Mouse (Mus musculus): ENCODE data around the gene Stra8.

Gene Stra8

DNA sequence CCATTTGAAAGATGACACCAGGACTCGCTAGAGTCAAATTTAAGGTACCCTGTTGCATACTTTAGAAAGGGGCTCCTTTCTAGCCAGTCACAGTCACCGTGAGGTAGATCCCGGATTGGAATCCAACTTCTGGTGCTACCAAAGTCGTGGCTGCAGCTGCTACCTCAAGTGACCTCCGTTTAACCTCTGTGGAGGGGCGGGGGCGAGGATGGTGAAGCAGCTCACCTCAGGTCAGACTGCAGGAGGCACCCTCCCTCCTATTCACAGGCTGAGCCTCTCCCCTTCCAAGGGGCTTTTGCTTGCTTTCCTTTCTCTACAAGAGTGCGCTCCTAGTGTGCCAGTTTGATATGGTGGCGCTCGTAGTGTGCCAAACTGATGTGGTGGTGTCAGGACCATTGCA is at the start of gene Stra8:
Stra8 (plus strand) TSS at position 208 of the 400 bp plus-strand sequence.
- CTCF ChIA-PET = no interaction called here

DNA sequence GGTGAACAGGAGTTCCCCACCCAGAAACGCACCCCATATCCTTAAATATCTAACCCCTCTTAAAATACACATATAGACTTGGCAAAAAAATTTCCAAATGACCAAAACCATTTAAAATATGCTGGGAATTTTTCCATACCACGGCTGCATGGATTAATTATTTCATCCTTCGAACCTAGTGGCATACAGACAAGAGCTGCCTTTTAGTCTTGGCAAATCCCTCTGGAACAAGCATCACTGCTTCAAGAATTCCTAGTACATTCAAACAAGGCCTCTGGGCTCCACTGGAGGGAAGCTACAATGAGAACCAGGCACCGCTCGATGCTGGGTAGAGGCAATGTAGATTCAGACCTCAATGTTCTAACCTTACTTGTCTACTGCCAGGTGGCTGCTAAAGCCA is 49.2 kb upstream of the Stra8 start:
- CTCF ChIA-PET = no interaction called here

DNA sequence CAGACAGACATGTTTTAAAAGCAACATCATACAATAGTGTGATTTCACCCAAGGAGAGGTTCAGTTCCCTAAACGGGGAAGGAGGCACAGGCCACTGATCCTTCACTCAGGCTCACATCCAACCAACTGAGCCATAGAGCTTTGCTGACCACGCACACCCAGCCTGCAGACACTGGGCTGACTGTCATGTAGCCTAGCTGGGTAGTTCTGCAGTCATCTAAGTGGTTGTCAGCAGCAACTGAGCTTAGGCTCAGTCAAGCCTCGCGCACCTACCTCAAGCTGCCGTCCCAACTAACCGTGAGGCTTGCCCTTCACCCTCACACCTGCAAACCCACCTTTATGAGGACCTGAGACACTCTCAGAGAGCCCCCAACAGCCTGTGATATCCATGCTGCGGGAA is 48.0 kb upstream of the Stra8 start:
- CTCF ChIA-PET = no interaction called here

DNA sequence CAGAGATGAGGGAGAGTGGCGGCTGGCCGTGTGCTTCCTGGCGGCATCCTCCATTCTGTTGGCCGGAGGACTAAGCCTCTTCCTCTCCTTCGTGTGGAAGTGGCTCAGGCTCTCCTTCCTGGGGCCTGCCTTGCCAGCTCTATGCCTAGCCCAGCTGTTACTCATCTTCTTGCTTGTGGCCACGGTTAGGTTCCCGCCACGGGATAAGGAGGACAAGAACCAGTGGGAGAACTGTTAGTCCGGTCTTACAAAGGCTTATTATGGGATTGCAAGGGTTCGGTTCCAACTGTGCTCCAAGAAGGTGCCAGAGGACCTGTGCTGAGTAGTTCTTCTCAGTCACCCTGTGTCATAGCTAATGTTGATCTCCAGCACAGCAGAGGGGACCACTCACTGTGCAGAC is 47.1 kb upstream of the Stra8 start:
- CTCF ChIA-PET = interaction anchor here (0.7 kb wide), 1 partner anchor 14 kb away, joined by 4 read pairs; no protein-coding TSS in a partner anchor

DNA sequence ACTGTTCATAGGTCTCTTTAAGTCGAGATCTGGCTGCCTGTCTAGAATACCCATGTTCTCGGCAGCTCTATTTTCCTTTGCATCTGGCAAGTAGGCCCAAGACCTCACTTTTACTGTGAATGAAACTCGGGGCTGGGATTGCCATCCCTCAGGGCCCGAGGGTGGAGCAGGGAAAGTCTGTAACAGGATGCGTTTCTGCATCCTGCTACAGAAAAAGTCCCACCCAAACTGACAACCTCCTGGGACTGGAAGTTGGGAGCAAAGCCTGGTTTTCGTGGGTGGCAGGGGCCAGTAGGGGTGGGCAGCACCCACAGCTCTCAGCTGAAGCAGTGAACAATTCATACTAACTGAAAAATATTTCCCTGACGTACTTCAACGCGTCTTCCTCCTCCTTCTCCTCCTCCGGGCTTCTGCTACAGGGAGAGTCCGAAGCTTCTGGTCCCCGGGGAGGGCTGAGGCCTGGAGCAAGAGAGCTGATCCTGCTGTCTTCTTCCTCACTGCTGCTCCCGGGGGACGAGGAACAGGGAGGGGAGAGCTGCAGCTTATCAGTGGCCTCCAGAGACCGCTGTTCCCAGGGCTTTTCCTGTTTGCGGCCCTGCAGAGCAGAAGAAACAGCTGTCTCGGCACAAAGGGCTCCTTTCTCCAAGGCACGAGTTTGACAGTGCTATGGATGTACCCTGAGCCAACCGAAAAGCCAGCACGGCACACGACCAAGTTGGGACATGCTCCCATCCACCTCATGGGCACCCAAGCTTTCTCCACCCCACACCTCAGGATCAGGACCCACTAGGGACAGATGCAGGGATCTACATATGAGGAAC is 45.7 kb upstream of the Stra8 start:
- CTCF ChIA-PET = interaction anchor here (0.6 to 0.7 kb wide), 2 partner anchors 9 to 11 kb away, joined by 3 read pairs; partner anchors contain the start of gene Tmem140

DNA sequence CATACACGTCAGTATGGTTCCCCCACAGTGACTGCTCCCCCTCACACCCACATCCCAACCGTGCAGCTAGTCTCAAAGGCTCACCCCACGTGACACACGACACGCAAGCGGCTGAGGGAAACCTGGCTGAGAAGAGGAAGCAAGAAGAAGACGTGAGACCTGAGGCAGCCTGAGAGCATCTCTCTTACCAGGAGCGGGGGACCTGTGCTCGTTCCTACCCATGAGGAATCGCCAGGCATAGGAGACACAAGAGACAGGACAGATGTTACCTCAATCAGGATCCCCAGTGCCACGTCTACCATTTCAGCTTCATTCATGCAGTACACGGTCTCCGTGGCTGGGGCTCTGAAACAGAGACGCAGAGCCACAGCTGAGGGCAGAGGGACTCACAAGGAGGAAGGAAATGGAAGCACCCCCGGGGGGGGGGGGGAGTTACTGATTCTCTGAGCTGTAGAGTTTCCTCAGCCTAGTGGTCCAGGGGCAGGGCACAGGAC is 44.6 kb upstream of the Stra8 start:
- CTCF ChIA-PET = no interaction called here

DNA sequence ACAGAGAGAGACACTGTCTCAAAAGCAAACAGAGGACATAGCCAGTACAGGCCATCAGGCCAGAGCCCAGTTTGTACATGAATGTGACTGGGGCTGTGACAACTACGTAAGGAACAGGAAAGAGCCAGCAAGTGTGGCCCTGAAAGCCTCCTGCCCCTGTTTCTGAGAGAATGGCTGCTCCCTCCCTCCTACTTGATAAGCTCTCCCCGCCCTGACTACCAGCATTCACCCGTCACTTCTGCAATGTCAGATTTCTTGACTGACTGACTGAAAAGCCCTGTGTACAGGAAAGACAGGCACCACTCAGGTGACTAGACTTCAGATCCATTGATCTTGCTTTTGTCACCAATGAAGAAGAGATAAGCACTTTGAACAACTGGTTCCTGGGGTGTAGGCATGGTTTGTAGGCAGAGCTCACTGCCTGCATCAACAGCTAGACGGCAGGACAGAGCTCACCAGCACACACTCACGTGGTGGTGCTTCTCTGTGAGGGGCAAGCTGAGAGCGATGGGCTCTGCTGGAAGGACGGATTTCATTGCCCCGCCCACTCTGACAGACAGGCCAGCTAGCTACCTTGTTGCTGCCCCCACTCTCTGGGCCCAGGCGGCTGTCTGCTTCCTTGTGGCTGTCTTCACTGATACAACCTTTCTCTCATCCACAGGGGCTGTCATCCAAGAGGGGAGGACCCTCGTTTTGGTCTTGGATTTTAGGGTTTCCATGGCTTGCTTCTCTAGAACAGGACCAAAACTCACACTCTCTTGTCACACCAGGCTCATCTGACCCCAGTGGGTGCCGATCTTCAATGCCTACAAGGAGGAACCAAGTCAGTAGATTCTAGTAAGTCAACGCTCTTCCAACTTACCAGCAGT is 43.8 kb upstream of the Stra8 start:
- CTCF ChIA-PET = no interaction called here

DNA sequence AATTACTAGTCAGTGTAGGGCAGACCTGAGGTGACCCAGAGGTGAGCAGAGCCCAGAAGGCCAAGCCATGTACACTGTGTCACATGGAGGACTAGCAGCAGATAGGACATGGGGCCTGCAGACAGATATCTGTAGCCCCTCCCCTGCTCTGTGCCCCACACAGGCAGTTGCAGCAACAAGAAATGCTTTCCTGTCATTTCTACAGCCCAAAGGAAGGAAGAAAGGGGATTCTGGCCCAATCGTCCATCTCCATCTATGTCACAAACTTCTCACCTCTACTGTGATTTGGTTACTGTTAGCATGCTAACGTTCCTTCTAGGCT is 43.2 kb upstream of the Stra8 start:
- CTCF ChIA-PET = no interaction called here

DNA sequence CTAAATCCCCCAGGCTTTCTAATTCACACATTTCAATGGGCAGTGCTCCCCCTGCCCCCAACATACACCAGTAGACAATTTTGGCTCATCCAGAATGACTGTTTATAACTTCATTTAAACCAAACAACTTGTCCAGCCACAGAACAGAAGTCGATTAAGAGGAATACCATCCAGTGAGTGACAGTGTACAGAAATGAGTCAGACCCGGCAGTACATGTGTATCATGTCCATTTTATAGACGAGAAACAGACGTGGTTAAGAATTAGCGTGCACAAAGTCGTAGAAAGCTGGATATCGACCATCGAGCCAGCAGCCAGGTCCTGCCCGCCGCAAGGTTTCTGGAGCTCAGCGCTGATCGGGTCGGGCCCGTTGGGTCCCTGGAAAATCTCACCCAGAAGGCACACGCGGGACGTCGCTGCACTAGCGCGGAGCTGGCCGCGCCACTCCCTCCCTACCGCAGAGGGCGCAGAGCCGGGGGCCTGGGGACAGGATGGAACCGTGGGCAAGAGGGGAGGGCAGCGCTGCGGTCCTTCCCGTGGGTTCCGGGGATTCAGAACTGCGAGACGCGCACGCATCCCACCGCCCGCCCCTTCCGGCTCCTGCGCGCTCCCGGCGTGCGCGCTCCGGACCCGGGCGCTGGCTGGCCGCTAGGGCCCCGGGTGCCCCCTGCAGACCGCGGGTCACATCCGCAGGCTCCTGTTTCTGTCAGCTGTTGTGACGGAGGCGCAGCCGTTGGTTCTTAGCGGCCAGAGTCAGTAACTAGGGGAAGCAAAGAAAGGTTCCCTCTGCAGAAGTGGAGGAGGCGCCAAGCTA is 42.2 kb upstream of the Stra8 start, which contains the start of gene Cyren:
Cyren (minus strand) TSS at position 552 of the 813 bp plus-strand sequence.
- CTCF ChIA-PET = interaction anchor here (0.6 to 1.4 kb wide), 3 partner anchors 19 to 302 kb away, joined by 3 to 5 read pairs (median 5); no protein-coding TSS in a partner anchor

DNA sequence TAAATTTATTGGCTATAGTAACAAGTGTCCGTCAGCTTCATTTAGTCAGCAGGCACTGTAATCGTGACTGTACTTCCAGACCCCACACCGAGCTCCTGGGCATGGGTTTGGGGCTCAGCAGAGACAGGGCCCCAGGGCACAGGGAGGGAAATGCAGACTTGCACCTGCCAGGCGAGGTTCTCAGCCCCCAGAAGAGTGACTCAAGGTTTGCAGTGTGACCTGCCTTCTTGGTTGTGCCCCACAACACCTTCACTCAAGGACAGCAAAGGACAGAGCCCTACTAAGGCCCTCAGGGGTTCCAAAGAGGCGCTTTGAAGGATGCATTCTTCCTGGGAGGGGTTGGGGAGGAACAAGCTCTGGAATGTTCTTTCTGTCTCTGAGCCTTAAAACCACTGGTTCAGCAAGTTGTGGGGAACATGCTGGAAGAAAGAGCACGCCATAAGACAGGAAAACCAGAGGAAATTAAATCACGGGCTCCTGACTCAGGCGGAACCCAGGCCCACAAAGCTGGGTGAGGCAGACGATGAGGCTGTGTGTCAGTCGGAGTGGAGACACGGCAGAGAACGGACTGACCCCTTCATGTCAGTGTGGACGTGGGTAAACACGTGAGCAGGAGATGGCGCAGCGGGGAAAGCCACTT is 40.7 kb upstream of the Stra8 start:
- CTCF ChIA-PET = interaction anchor here (1.3 to 1.4 kb wide), 2 partner anchors 15 to 98 kb away, joined by 3 to 5 read pairs; no protein-coding TSS in a partner anchor

DNA sequence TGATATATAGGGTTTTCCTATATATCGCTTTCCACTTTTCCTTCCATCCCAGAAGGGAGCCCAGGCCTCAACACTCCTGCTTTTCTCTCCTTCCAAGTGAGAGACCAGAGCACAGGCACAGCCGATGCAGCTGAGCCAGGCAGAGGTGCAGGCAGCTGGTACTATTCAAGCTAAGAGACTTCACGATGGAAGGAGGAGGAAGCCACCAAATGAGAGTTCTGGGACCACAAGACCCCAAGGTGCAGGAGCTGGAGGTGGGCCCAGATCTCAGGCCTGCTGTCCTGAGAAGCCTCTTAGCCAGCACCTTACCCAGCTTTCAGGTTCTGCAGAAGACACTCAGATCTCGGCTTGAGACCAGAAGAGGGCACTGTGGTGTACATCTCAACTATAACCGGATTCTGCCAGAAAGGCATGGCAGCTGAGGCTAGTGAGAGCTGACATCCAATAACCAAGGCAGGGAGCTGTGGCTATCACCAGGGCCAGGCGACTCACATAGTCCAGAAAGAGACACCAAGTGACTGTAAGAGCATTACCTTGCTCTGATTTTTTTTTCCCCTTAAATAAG is 40.0 kb upstream of the Stra8 start:
- CTCF ChIA-PET = interaction anchor here (0.6 to 1.3 kb wide), 2 partner anchors 15 to 18 kb away, joined by 3 read pairs; no protein-coding TSS in a partner anchor

DNA sequence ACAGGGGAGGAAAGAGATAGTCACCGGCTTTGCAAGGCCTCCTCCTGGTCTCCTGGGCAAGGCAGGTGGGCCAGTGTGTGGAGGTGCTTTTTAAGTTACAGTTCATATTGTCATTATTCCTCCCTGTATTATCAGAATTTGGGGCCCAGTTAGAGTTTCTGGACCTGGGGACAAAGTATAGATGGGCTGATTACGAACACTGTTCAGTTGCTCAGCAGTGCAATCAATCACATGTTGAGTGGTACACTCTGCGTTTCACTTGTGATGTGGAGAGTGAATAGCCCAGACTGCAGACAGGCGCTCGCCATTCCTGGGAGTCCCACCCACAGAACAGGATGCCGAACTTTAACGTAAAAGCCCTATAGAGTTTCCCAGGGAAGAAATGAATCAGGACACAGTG is 35.2 kb upstream of the Stra8 start:
- CTCF ChIA-PET = no interaction called here

DNA sequence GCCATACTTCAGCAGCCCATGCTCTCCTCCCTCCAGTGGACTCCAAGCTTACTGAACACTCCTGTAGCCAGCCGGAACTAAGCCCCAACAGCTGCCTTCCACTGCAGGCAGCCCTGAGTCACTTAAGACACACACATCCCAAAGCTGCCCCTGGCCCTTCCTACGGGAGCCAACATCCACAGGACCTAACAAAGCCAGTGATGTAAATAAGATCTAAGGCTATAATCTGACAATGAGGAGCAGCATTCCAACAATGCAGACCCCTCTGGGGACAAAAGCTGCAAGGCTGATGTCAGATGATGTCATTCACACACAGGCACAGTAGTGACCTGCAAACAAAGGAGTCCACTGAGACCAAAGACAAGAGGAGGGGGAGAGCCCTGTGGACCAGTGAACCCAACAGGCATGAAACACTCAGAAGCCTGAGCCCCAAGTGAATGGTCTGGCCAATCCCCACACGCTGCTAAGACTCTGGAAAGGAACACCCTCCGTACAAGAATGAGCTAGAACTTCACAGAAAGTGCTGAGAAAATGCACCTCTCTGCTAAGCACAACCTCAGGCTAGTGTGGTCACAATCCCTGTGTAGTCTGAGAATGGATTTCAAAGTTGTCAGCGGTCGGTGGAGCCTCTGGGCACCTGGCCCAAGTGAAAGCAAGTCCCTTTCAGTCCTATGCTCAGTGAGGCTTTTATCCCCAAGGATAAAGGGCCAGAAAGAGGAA is 32.7 kb upstream of the Stra8 start:
- CTCF ChIA-PET = no interaction called here

DNA sequence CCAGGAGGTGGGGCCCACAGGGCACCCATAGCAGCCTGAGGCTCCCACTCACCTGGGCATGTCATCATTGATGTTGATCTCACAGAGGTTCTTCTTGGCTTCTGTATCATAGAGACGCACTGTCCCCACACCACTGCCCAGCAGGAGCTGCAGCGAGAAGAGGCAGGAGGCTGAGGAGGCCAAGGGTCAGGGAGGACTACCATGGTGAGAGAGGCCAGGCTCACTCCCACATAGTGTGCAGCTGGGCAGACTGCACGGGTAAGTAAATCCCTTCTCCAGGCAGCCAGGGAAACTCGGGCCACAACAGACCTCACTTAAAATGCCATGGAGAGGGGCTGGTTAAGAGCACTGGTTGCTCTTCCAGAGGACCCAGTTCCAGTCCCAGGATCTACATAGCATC is 30.8 kb upstream of the Stra8 start:
- CTCF ChIA-PET = no interaction called here

DNA sequence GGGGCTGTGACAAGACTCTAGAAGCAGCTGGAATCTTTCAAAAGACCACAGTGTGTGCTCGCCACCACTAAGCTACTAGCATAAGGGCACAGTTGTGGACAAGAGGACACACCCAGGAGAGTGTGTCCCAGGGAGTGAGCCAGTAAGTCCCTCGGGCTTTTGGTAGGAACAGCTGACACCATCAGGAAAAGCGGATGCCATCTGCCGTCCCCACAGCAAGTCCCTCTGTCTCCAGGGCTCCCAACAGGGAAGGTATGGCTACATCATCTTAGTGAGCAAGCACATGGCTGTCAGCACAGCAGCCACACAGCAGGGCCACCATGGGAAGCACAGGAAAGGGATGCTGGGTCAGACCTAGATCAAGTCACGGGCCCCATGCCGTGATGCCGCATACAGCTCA is 24.4 kb upstream of the Stra8 start:
- CTCF ChIA-PET = no interaction called here

DNA sequence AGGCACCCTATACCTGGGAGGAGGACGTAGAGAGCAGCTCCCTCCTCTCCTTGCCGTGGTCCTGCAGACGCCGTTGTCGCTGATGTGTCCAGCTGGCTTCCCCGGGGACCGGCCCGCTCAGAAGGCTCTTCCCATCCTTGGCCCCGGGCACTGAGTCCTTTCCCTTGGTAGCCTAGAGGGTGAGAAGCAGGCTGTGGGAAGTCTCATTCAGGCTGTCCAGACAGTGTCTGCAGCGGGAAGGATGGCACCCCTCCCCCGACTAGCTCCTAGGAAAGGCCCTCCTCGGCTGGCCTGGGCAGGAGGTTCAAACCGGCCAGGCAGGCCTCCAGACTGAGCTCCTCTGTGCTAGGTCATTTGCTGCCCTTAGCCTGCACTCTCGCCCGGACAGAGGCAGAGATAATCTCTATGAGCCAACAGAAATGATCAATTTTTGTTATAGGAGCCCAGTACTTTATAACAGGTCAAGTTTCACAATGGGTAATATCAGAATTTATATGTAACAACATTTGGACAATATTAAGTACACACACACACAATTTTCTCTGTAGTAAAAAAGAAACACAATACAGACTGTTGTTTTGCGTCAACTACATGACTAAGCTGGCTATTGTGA is 23.7 kb upstream of the Stra8 start:
- CTCF ChIA-PET = interaction anchor here (0.6 to 1.1 kb wide), 2 partner anchors 12 to 197 kb away, joined by 3 to 8 read pairs; no protein-coding TSS in a partner anchor

DNA sequence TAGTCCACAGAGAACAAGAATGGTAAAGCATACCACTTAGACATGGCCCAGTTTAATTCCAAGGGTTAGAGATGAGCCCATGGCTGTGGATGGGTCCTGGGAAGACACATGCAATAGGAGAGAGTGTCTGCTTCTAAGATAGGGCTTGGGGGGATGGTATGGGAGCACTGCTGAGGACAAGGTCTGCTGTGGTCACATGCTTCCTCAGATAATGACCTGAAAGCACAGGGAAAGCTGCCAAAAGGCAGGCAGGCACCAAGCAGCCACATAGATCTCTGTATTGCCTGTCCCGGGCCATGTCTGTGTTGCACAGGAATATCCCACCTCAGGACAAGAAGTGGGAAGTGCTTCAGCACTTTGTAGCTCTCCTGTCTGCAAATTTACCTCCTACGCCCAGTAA is 20.8 kb upstream of the Stra8 start:
- CTCF ChIA-PET = no interaction called here

DNA sequence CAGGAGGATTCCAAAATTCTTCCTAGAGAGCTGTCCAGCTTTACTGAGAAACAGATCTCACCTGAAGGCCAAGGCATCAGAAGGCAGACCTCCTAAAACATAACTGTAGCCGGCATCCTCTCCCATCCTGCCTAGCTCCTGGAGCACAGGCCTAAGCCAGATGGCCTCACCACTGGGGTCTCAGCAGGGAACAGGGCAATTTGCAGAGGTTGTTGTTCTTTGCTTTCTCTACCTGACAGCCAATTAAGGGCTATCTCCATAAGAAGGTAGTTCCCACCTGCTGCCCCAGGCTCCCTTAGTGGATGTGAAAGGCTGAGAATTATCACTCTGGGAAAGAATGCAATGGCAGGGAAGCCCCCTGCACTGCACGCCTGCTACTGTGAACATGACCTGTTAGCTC is 19.0 kb upstream of the Stra8 start:
- CTCF ChIA-PET = no interaction called here

DNA sequence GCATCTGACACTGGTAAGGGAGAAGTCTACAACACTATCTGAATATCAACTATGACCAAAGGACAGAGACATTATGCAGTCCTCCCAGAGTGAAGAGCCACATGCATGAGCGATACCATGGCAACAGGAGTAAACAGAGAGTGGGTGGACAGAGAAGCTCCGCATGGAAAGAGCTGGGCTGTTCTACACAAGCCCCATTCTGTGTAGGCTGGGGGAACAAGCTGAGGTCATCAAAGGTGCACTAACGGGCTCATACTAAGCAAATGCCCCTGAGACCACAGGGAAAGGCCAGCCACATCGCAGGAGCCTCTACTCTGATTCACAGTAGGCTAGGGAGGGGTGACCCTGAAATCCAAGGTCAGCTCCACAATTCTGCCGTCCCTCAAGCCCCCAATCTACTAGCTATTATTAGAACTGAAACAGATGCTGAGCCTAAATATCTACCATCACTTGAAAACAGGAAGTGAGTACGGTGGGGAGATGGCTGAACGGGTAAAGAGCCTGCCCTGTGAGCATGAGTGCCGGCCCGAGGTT is 18.0 kb upstream of the Stra8 start:
- CTCF ChIA-PET = no interaction called here
